Mouse (Mus musculus) bone marrow, adult 2 months (tissue): Measurements from ENCODE around the gene Abr.

Experiments used
- CTCF ChIP-seq: fragments of 200-500 bp; IDR thresholded peaks from 2 replicates; pipeline ENCODE4 v1.5.1; 2011; ENCODE audit warnings: low read length, control low read depth; ENCODE audit not compliant: control insufficient read depth, insufficient read depth
- POLR2A ChIP-seq: fragments of 200-500 bp; IDR thresholded peaks from 2 replicates; pipeline ENCODE4 v1.6.1; 2011; ENCODE audit warnings: low read depth, mild to moderate bottlenecking, control low read depth, low read length, borderline replicate concordance; ENCODE audit not compliant: control insufficient read depth

DNA sequence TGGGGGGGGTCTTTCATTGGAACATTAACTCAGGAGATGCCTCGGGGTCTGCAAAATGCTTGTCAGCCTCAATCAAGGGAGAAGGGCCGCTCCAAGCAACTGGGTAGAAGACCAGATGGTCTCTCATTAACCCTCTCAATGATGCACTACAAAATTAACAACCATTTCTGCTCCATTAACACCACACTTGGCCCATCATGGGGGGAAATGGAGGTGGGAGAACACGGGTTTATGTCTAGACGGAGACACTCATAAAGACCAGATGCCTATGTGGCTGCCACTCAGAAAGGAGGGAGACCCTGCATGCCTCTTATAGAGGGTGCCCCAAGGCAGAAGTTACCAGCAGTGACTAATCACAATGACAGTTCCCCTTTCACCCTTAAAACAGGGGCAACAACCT is 64.3 kb downstream of the Abr start:
- TF ChIP-seq CTCF = no peak
- no peak for TF ChIP-seq POLR2A
